Mouse (Mus musculus) olfactory bulb, adult 2 months (tissue): ENCODE data around the gene Abhd4.

Experiments
- CTCF ChIP-seq: fragments of 200-500 bp; IDR thresholded peaks from 2 replicates; pipeline ENCODE4 v1.5.1; 2012; ENCODE audit warnings: low read depth, mild to moderate bottlenecking, low read length, moderate library complexity; ENCODE audit not compliant: insufficient read depth
- POLR2A ChIP-seq: fragments of 200-500 bp; IDR thresholded peaks from 2 replicates; pipeline ENCODE4 v1.6.1; 2012; ENCODE audit warnings: mild to moderate bottlenecking, low read depth, low read length, moderate library complexity; ENCODE audit not compliant: insufficient read depth

DNA sequence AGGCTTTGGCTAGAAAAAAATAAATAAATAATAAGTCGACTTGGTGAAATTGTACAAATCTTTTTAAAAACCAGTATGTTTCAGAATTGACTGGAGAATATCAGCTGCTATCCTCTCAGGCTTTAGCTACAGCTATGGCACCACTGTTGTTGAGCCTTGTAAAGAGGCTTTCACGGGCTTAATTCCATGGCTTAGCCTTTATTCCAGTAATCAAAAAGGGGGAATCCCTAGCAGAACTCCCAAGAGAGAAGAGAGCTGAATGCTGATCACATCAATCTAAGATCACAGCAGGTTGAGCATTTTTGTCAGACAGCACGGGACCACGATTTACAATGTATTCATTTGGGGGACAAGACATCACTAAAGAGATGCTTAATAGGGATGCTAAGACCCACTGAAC, 49.2 kb upstream of the Abhd4 start:
- TF ChIP-seq CTCF (no peak), POLR2A (no peak)
